Mouse (Mus musculus): ENCODE results near the gene Gm21988.

DNA sequence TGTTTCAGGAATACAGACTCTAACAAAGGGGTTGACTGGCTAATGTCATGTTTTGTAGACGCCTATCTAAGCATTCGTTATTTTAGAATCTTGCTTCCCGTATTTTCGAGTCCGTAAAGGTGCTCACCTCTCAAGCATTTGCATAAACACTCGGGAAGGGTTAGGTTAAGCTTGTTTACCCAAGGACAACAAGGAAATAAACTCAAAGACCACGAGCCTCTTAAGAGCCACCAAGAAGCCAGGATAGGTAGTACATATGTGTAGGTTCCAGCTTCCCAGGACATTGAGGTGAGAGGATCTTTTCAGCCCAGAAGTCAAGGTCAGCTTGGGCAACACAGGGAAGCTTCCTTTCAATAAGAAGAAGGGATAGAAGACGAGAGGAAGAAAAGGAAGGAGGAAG, 40.5 kb downstream of the Gm21988 start:
- TF ChIP-seq CTCF (IDR thresholded peaks at IDR 0.05; ENCODE audit: low read depth), result no peak
- no peak for TF ChIP-seq EP300 (IDR thresholded peaks at IDR 0.05; ENCODE audit: low read depth)
